Mouse (Mus musculus) erythroblast, embryonic 14.5 days (primary cell): ENCODE results near the gene Syne3.

ENCODE experiments used
- GATA1 ChIP-seq: IDR thresholded peaks from 2 replicates; pipeline ENCODE4 v1.6.1; 2012; ENCODE audit warnings: low read length, inconsistent platforms, mixed read lengths
- TAL1 ChIP-seq: IDR thresholded peaks from 3 replicates; pipeline ENCODE4 v1.6.1; 2012; ENCODE audit warnings: low read length, inconsistent platforms, mixed read lengths

DNA sequence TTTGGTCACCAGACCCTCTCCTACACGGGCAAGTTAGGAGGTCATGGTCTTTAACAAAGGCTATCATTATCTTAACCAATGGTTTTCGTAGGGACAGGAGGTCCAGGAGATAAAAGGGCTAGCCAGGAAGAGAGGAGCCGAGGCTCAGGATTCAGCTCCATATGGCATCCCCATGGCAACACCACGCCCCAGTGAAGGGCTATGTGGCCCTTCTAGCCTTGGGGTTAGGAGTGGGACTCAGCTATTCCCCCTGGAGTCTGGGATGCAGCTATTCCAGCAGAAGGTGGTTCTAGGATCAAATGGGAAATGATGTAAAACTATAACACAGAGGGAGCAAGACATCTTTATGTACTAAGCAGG is 69.6 kb downstream of the Syne3 start:
- no peak for TF ChIP-seq GATA1
- TF ChIP-seq TAL1 = no peak
